Mouse (Mus musculus) spleen, adult 12 weeks (tissue): ENCODE results near the gene Ikzf1.

ENCODE experiments used
- DNase-seq: peaks from one replicate; pipeline ENCODE4 v3.0.0; 2022; ENCODE audit warnings: low spot score

Gene Ikzf1

DNA sequence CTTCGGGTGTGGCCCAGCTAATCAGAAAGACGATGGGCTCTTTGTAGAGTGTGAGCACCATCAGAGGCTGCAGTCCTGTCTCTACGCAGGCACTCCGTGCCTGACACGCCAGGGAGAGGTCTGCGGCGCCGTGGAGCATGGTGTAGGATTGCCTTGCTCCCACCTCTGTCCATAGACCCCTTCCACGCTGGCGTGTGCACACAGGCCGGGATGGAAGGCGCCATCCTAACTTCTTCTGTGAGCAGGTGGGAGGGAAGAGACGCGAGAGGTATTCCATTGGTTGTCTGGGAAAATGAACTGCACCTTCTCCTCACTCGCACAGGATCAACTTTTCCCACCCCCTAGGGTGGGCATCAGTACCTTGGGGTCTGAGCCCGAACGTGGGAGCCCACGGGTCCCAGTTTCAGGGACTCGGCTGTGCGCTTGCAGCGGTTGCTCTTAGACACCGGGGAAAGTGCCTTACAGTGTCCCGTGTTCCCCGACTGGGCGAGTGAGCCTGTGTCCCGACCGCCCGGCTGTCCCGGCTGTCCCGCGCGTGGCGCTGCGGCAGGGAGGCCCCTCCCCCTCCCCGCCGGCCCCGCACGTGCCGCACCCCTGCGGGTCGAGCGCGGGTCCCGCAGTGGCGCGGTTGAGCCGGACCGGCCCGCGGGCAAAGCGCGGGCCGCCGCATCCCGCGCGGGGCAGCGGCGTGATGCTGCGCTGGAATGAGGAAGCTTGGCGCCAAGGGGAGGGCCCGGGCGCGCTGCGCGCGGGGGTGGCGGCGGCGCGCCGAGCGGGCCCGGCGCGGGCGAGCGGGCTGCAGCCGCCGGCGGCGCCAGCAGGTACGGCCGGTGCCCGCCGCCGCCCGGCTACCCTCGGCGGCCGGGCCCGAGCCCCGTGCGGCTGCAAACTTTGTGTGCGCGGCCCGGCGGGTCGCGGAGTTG is at the start of gene Ikzf1:
Gene Ikzf1 (plus strand): TSS at position 74 of the 923 bp plus-strand sequence.
- DNase-seq = peak; percentile 39

DNA sequence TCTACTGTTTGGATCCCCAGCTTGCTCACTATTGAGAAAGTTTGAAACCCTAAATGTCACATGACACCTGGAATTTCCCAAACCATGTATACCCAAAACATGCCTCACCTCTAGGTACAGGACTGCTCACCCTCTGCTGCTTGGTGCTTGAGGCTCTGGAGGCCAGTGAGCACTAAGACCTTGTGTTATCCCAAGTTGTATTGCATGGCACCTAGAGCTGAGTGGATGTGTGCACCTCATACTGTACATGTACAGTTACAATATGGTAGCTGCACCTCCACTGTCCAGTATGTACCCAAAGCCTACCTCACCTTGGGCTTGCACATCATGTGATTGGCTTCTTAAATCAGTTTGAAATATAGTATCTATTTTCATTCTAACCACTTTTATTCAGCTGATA is 40.5 kb upstream of the Ikzf1 start:
- DNase-seq = no peak

DNA sequence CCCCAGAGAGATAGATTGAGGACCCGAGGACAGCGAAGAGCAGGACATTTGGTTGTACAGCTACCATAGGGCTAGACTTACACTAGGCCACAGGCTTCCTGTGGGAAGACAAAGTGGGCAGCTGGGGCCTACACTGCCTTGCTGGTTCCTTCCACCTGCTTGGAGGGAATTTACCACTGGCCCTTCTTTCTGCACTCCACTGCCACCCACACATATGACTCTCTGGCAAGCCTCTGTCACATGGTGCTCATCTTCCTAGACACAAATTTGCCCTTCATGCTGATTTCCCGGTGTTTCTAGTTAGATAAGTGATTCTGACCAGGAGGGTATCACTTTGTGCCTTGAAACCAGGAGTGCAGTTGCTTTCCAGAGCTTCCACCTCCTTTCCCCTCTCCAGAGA is 28.4 kb upstream of the Ikzf1 start:
- DNase-seq = no peak

DNA sequence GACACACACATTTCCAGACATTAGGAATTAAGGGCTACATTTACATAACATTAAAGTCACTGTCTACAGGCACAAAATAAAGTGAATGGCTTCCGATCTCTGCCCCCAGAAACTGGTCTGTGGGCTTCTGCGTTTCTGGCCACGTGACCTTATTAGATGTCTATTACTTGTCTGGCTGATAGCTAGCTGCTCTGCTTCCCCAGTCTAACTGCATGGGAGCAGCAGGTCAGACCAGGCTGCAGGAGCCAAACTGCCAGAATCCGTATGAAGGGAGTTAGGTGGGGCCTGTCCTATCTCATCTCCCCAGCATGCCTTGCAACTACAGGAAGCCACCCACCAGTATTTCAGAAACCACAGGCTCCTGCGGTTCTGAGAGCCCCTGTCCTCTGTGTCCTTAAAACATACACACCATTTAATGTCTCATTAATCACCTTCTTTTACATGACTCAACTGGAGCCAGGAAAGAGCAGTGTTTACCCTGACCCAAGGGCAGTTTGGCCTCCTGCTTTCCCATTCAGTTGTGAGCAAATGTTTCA is 27.7 kb upstream of the Ikzf1 start:
- no peak for DNase-seq

GRCm38 (mm10) chr11:11657634-11658033 is 27.2 kb upstream of the Ikzf1 start:
- no peak for DNase-seq

GRCm38 (mm10) chr11:11658834-11659233 is 26.0 kb upstream of the Ikzf1 start:
- DNase-seq = no peak

DNA sequence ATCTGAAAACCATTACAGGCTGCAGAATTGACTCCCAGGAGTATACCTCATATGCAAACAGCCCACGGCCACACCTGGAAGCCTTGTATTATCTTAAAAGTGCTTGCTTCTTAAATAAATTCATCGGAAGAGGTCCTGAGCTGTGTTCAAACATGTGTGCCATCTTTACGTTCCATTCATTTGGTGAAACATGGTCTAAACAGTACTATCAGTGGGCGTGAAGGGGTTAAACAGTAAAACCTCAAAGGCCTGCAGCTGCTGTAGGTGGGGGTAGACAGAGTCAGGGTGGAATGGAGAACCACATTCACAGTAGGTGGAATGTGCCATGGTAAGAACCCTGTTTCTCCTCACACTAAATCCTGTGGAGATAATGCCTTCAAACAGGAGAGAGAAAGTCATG is 24.2 kb upstream of the Ikzf1 start:
- DNase-seq = no peak

DNA sequence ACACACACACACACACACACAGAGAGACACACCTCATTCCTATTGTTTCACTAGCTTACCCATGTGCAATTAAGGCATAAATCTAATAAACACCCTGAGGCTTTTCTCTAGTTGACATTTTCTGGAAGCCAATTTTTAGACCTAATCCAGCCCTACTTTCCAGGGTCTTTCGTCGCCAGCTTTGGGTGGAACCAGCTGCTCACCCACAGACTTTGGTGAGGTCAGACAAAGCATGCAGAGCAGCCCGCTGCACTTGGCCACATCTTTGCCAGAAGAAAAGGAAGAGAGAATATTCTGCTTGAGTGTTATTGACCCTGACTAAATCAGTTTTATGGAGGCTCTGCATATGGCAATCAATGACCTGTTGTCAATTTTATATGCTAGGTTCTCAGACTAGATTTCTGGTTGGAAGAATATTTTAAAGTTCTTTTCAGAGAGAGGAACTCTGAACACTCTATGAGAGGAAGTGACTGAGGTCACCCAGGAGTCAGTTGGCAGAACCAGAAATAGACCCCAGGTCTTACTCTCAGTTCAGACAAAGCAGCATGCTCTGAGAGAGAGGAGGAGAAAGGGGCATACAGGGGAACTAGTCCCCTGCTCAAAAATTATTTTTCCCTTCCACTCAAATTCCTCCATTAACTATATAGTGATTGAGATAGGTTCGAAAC is 17.4 kb upstream of the Ikzf1 start:
- DNase-seq = no peak

GRCm38 (mm10) chr11:11667922-11668290 is 16.9 kb upstream of the Ikzf1 start:
- DNase-seq = no peak

DNA sequence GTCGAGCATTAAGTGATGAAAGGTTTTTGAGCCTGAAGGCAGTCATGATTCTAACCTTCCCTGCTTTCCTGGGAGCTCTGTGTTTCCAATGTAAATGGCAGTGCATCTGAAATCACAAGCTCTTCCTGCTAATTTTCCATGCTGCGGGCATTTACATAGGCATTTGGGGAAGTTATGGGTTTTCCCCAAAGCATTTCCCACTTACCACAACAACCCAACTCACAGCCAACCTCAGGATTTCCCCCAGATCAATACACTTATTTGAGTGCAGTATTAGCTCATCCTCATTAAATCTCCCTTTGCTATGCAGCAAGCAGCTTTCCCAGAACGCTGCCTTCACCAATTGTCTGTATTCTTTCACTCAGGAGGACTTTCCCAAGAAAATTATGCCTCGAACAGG is 11.8 kb upstream of the Ikzf1 start:
- no peak for DNase-seq

- DNase-seq = no peak
Observed at GRCm38 (mm10) chr11:11675063-11675462, 9.7 kb upstream of the Ikzf1 start.

GRCm38 (mm10) chr11:11676068-11676741 is 8.6 kb upstream of the Ikzf1 start:
- DNase-seq = no peak

DNA sequence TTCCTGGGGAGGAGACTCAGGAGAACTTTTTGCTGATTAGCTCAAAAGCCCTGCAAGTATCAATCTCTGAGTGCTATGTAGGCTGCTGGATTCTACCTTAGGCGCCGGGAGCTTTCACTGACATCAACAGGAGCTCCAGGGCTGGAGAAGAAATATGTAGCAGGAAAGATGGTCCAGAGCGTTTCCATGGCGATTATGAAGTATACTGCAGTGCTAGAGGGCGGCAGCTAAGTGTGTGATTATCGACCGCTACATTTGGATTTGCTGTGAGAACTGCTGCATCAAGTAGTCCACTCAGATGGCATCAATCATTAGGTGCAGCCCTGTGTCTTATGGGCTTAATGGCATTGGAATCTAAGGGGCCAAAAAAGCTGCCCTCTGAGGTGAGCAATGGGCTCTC is 7.6 kb upstream of the Ikzf1 start:
- DNase-seq = no peak

DNA sequence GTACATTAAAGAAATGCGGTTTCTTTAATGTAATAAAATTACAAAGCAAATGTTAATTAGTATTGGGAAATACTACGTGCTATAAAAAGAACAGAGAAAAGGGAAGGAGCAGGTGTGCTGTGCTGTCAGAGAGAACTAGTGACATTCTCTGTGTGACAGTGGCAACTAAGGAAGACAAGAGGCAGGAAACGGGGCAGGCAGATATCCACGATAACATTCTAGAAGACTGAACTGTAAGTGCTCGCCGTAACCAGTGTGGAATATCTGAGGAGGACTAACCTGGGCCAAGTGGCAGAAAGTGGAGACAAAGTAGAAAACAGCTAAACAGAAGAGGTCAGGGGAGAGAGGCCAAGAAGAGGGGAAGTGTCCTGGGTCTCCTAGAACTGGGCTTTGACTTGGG is 5.8 kb upstream of the Ikzf1 start:
- no peak for DNase-seq

DNA sequence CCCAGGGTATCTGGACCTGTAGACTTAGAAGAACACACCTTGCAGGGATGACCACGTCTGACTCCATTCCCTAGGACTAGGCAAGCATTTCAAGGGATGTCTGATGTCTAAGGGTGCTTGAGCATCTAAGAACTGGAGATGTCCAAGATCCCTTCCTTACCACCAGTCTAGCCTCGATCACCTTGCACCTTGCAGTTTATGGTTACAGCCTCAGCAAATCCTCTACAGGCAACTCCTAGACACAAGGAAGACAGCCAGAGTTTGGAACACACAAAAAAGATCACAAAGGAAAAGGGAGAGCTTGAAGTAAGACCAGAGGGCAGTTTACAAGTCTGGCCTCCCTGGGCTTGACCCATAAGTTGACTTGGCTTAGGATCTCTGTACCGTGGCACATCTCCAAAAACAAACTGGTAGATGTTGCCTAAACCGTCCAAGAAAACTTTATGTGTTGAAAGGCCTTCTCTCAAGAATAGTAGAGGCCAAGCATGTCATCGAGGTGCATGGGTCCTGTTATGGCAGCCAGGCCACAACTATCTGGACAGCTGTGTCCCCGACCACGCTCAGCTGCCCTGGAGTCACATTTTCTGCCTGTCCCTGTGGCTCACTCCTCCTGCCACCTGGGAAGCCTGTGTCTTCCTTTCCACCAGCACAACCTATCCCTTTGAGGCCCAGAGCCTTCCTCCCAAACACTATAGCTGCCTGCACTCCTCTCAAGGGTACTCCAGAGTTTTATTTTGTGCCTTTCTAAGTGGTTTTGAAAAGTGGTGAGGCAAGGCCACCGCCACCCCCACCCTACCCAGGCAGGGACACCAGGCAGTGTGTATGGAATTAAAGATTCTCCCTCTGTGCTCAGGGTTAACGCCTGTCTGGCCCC is 510 bp upstream of the Ikzf1 start:
- DNase-seq = no peak

- peak; percentile 74 for DNase-seq
Observed at GRCm38 (mm10) chr11:11685853-11686395, 1.1 kb downstream of the Ikzf1 start.

DNA sequence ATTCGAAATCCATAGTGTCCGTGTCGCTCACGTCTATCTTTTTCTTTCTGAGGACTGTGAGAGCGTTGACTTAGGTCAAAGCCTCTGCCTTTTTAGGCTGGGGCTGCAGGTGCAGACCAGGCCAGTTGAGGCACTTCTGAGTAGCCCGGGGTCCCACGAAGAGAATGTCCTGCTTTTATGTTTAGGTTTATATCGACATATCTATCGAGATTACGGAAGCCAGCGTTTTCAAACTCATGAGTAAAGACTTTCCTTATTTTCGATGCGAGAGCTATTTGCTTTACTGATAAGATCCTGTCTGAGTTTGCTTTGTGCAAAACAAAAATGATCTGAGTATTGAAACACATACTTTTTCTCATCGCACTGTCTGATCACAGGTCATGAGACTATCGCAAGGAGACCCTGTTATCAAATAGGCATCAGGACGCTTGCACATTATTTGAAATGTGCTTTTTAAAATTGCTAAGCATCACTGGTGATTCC is 1.8 kb downstream of the Ikzf1 start:
- DNase-seq = peak; percentile 37

DNA sequence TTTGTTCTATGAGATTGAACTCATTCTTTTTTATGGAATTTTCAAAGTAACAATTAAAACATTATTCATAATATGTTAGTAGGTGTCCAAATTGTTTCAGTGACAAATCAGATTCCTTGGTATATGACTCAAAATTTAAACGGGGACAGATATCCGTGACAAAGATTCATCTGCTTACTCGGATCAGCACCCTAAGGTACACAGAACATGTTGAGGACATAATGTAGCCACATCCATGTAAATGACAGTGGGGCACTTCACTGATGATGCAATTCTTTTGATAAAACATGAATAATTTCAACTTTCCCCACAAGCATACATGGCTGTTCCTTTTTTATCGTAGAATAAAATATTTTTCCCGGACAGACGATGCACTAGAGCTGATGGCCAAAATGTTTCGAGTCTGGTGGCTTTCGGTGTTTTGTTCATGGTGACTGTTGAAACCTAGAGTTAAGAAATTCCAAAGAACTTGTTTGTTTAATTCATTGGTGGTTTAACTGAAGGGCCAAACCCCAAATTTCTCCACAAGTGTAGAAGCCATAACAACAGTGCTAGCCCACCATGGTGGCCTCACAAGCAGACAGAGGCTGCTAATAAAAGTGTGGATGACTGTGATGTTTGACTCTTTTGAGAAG is 2.9 kb downstream of the Ikzf1 start:
- DNase-seq = peak; percentile 29

GRCm38 (mm10) chr11:11688766-11689330 is 4.0 kb downstream of the Ikzf1 start:
- DNase-seq = no peak

- no peak for DNase-seq
Observed at GRCm38 (mm10) chr11:11689701-11690058, 4.9 kb downstream of the Ikzf1 start.
